Mouse (Mus musculus) lung, postnatal 0 days (tissue): ENCODE results near the gene Olfr1380. TPM values are rescaled to one million over a fixed set of nuclear protein-coding genes. Genes with fewer than 3 reads are reported as not detected.
"Not testable (repeated sequence)": the region's sequence is repeated elsewhere in the genome, so short reads cannot be mapped to it uniquely, and the experiment has no call there.

Source experiments
- ATAC-seq: fragments of 200-750 bp; cut with Nextera tagmentation; 2 replicates; pipeline ENCODE4 v1.8.0; 2017; ENCODE audit warnings: moderate library complexity
- DNase-seq: peaks from one replicate; pipeline ENCODE4 v3.0.0-alpha.2; 2016; ENCODE audit warnings: low spot score
- H3K27ac ChIP-seq: fragments of 300-500 bp; sonication (generic); 2 replicates; pipeline ENCODE4 v1.5.1; 2014; ENCODE audit warnings: antibody characterized with exemption, mild to moderate bottlenecking, low read length, mixed read lengths
- H3K27me3 ChIP-seq: fragments of 300-500 bp; sonication (generic); replicated peaks from 2 replicates; pipeline ENCODE4 v1.6.1; 2014; ENCODE audit warnings: low read length, mixed read lengths; ENCODE audit not compliant: insufficient read depth
- H3K36me3 ChIP-seq: fragments of 300-500 bp; sonication (generic); 2 replicates; pipeline ENCODE4 v1.6.1; 2014; ENCODE audit warnings: low read length, mixed read lengths; ENCODE audit not compliant: insufficient read depth
- H3K4me1 ChIP-seq: fragments of 300-500 bp; sonication (generic); 2 replicates; pipeline ENCODE4 v1.6.1; 2014; ENCODE audit warnings: antibody characterized with exemption, low read depth, low read length, mixed read lengths; ENCODE audit not compliant: insufficient read depth
- H3K4me2 ChIP-seq: fragments of 300-500 bp; sonication (generic); replicated peaks from 2 replicates; pipeline ENCODE4 v1.6.1; 2014; ENCODE audit warnings: low read depth, mild to moderate bottlenecking, low read length, moderate library complexity, mixed read lengths
- H3K4me3 ChIP-seq: fragments of 300-500 bp; sonication (generic); 2 replicates; pipeline ENCODE4 v1.5.1; 2014; ENCODE audit warnings: low read depth, low read length
- H3K9ac ChIP-seq: fragments of 300-500 bp; sonication (generic); replicated peaks from 2 replicates; pipeline ENCODE4 v1.6.1; 2014; ENCODE audit warnings: low read depth, mild to moderate bottlenecking
- H3K9me3 ChIP-seq: fragments of 300-500 bp; sonication (generic); 2 replicates; pipeline ENCODE4 v1.6.1; 2016; ENCODE audit warnings: low read length, mixed read lengths
- CTCF ChIP-seq: IDR thresholded peaks from 2 replicates; pipeline ENCODE4 v1.5.1; 2016; ENCODE audit warnings: antibody characterized with exemption, mild to moderate bottlenecking
- EP300 ChIP-seq: IDR thresholded peaks from 2 replicates; pipeline ENCODE4 v1.6.1; 2016; ENCODE audit warnings: antibody characterized with exemption, mild to moderate bottlenecking, control low read depth
- WGBS: fragments of 180-500 bp; shearing (Covaris S2); extraction: QIAGEN DNeasy Blood & Tissue Kit; methylation state at CpG from one replicate; pipeline ENCODE4 v1.1.7; 2014; 5-methylcytosine and 5-hydroxymethylcytosine counted together
- polyA plus RNA-seq: library from polyadenylated mRNA; unstranded; fragments of >200 nt; fragmentation: Nextera tagmentation; extraction: Ambion mirVana; gene quantifications from 2 replicates; pipeline ENCODE4 v1.2.1, GENCODE M21; 2015

Gene Olfr1380
- not detected in 2 replicates for polyA plus RNA-seq

DNA sequence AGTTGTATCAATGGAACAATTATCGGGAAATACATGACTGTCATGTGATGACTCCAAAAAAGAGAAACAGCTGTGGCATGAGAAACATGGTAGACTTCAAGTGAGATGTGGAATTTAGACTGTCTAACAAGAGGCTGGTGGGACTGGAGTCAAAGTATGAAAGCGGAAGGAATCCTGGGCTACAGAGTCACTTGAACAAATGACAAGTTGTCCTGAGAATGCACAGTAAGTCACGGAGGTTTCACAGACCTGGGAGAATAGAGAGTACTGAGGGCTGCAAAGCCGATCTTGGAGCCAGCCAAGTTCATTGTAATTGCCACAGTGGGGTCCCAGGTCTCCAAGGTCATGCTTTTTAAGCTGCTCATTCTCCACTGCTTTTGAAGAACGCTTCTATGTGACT is at the start of gene Olfr1380:
Gene Olfr1380 (plus strand): TSS at position 301 of the 400 bp plus-strand sequence.
- not testable (repeated sequence) for H3K27ac ChIP-seq, H3K9me3 ChIP-seq, H3K9ac ChIP-seq, DNase-seq, H3K27me3 ChIP-seq, H3K4me1 ChIP-seq, H3K36me3 ChIP-seq, H3K4me3 ChIP-seq, ATAC-seq, H3K4me2 ChIP-seq
- 67% methylated on average over 5 of the region's 5 CpGs for WGBS

DNA sequence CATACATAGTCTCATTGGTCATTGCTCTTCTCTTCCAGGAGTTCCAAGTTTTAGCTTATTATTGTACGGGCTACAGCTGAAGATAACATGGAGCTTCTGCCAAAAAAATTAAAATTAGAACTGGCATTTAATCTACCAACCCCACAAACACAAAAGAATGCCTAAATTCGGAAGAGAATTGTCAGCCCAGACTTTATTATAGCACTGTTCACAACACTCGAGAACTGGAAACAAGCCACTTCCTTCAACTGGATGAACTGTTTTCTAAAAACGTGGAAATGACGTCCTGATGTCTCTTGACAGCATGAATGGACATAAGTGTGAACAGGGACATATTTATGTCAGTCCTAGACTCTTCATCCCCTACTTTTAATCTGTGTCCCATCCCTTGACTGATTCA is 38.6 kb upstream of the Olfr1380 start:
- WGBS, result 52% methylated on average over 5 of the region's 5 CpGs
- DNase-seq (no peak), ATAC-seq (no peak)
- H3K27ac ChIP-seq, result no peak overlapping the region
- H3K4me1 ChIP-seq, result no peaks in the 10 kb centered on the region
- H3K4me2 ChIP-seq, result no peak overlapping the region
- TF ChIP-seq CTCF (no peak), EP300 (no peak)
- no peak overlapping the region for H3K4me3 ChIP-seq
- no peaks in the 10 kb centered on the region for H3K36me3 ChIP-seq
- H3K9ac ChIP-seq, result no peak overlapping the region
- no peaks in the 10 kb centered on the region for H3K9me3 ChIP-seq
- H3K27me3 ChIP-seq, result no peaks in the 10 kb centered on the region

DNA sequence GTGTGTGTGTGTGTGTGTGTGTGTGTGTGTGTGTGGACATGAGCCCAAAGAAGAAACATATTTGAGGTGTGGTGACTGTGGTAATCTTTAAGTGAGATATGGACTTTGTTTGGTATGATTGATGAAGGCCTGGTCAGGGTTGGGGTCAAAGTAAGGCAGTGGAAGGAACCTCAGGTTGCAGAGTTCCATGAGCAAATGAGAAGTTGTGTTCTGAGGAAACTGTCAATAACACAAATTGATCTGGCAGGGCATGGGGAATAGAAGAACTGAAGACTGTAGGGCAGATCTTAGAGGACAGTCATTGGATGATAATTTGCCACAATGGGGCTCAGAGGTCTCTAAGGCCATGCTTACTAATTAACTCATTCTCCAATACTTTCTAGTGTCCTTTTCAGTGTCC is 37.3 kb upstream of the Olfr1380 start, which contains the start of gene Olfr1383:
Gene Olfr1383 (plus strand): TSS at position 301 of the 400 bp plus-strand sequence.
- Histone ChIP-seq H3K4me1 (no peaks in the 10 kb centered on the region), H3K4me3 (no peak within 1 kb of the TSS), H3K27ac (no peak within 1 kb of the TSS), H3K4me2 (no peak within 1 kb of the TSS), H3K9ac (no peak within 1 kb of the TSS), H3K9me3 (no peaks in the 10 kb centered on the region), H3K27me3 (no peaks in the 10 kb centered on the region), H3K36me3 (no peaks in the 10 kb centered on the region)
- ATAC-seq (no peak), DNase-seq (no peak)
- no peak for TF ChIP-seq CTCF
- TF ChIP-seq EP300, result no peak

DNA sequence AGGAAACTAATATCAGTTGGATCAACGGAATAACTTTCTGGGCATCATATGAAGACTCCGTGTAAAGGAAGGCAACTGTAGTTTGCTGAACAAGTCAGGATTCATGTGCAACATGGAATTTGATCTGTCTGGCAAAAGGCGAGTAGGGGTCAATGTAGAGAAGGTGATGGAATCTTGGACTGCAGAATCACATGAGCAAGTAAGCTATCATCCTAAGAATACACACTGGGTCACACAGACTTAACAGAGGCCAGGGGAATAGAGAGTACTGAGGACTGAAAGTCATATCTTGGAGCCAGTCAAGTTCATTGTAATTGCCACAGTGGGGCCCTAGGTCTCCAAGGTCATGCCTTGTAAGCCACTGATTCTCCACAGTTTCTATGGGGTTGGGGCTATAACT is 28.7 kb upstream of the Olfr1380 start, which contains the start of gene Olfr1382:
Gene Olfr1382 (plus strand): TSS at position 301 of the 400 bp plus-strand sequence.
- Histone ChIP-seq H3K9ac (no peak within 1 kb of the TSS), H3K36me3 (no peaks in the 10 kb centered on the region), H3K4me1 (no peaks in the 10 kb centered on the region), H3K27ac (no peak within 1 kb of the TSS), H3K27me3 (no peaks in the 10 kb centered on the region), H3K4me3 (no peak within 1 kb of the TSS), H3K9me3 (no peaks in the 10 kb centered on the region), H3K4me2 (no peak within 1 kb of the TSS)
- ATAC-seq, result no peak
- no peak for DNase-seq
- WGBS, result 76% methylated on average over 3 of the region's 3 CpGs
- TF ChIP-seq EP300 (no peak), CTCF (no peak)

DNA sequence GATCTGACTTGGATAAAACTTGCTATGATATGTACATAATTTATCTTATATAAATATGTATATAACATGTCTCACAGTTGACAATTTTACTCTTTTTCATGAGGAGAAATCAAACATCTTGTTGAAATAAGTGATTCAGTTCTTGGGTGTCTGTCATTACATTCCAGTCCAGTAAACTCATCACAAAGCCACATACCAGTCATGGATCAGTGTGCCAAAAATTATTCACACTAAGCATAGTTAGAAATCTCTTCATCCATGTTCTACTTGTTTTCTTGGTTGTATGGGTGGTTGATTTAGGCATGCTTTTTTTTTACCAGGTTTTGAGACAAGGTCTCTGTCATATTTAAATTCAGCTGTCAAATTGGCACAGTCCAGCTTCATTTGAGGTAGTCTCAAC is 23.9 kb upstream of the Olfr1380 start:
- DNase-seq, result no peak
- no peak overlapping the region for H3K27ac ChIP-seq
- H3K4me1 ChIP-seq, result no peaks in the 10 kb centered on the region
- no peaks in the 10 kb centered on the region for H3K9me3 ChIP-seq
- ATAC-seq, result no peak
- no peaks in the 10 kb centered on the region for H3K36me3 ChIP-seq
- H3K4me2 ChIP-seq, result no peak overlapping the region
- no peak overlapping the region for H3K9ac ChIP-seq
- H3K27me3 ChIP-seq, result no peaks in the 10 kb centered on the region
- H3K4me3 ChIP-seq, result no peak overlapping the region
- no peak for TF ChIP-seq CTCF
- no peak for TF ChIP-seq EP300

DNA sequence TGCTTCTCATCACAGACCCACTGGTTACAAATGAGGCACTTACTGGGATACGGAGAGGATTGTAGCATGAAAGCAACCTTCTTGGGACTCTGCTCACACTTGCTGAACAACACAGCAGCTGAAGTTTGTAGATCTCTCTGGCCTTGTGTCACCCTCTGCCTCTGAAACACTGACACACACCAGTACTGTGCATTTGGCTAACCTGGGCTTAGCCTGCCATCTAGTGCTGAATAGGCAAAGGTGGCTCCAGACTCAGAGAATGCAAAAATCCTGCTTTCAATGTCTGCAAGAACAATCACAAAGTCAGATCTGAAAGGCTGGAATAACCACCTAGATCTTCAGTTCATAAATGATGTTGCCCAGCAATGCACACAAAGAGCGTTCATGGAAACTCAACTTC is 20.0 kb upstream of the Olfr1380 start:
- not testable (repeated sequence) for H3K27me3 ChIP-seq, H3K9me3 ChIP-seq, DNase-seq, H3K4me1 ChIP-seq, H3K4me2 ChIP-seq, H3K36me3 ChIP-seq, H3K9ac ChIP-seq, H3K4me3 ChIP-seq, H3K27ac ChIP-seq, ATAC-seq
- whole genome bisulfite sequencing, result 96% methylated on average over 2 of the region's 2 CpGs

DNA sequence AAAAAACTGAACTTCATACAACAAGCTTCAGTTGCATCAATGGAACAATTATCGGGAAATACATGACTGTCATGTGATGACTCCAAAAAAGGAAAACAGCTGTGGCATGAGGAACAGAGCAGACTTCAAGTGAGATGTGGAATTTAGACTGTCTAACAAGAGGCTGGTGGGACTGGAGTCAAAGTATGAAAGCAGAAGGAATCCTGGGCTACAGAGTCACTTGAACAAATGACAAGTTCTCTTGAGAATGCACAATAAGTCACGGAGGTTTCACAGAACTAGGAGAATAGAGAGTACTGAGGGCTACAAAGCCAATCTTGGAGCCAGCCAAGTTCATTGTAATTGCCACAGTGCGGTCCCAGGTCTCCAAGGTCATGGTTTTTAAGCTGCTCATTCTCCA is 13.5 kb upstream of the Olfr1380 start, which contains the start of gene Olfr1381:
Gene Olfr1381 (plus strand): TSS at position 301 of the 400 bp plus-strand sequence.
- not testable (repeated sequence) for H3K4me2 ChIP-seq

More for the DNA sequence above, 13.5 kb upstream of the Olfr1380 start, which contains the start of gene Olfr1381:
- not testable (repeated sequence) for H3K4me3 ChIP-seq, H3K9me3 ChIP-seq, H3K36me3 ChIP-seq, DNase-seq, H3K9ac ChIP-seq, ATAC-seq, H3K4me1 ChIP-seq, H3K27me3 ChIP-seq, H3K27ac ChIP-seq
- WGBS, result 68% methylated on average over 3 of the region's 3 CpGs
